Mouse (Mus musculus) MEL-GATA-1-ER (cell line): Measurements from ENCODE around the gene Ctps.
A peak's percentile ranks its signal among the peaks of the same experiment; 100 is the strongest.
"Not testable (repeated sequence)": the region's sequence is repeated elsewhere in the genome, so short reads cannot be mapped to it uniquely, and the experiment has no call there.

Source experiments
- DNase-seq: peaks from one replicate; pipeline ENCODE4 v3.0.0-alpha.2; 2012; ENCODE audit warnings: low read depth; ENCODE audit errors: extremely low read depth

Gene Ctps

DNA sequence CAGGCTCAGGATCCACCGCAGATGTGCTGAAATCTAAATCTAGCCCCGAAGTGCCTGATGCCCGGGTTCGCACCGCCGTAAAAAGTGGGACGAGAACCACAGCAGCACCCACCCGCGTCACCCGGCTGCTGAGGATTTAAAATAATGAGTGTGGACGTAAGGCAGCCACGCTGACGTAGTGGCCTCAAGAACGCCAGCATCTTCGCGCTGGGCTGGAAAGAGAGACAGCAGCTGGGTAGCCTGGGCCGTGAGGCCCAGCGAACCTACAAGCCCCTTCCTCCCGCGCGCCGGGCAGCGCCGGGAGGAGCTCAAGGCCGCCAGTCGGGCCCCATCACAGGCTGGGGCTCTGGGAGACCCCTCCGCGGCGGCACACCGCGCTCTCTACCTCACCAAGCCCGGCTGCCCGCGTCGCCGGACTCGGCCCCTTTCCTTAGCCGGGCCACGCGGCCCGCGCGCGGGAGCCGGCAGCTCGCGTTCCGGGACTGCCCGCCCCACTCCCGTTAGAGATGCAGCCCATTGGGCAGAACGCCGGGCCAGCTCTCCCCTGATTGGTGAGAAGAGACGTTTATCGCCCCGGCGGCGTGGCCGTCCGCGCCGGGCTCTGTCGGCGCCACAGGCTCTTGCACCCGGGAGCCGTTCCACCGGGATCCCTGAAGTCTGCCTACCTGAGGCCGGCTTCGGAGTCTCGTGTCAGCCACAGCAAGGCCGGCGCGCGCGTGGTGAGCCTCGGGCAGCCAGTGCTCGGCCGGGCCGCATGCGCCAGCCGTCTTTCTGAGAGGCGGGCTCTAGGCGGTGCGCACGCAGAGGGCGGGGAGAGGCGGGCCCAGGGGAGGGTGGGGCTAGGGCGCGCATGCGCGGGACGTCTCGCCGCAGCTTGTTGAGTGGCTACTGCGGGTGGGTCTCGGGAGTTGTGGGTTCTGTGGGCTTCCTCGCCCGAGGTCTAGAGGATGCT, at the start of gene Ctps:
Gene Ctps (minus strand): TSS at position 791 of the 952 bp plus-strand sequence.
- peak; percentile 73 for DNase-seq

DNA sequence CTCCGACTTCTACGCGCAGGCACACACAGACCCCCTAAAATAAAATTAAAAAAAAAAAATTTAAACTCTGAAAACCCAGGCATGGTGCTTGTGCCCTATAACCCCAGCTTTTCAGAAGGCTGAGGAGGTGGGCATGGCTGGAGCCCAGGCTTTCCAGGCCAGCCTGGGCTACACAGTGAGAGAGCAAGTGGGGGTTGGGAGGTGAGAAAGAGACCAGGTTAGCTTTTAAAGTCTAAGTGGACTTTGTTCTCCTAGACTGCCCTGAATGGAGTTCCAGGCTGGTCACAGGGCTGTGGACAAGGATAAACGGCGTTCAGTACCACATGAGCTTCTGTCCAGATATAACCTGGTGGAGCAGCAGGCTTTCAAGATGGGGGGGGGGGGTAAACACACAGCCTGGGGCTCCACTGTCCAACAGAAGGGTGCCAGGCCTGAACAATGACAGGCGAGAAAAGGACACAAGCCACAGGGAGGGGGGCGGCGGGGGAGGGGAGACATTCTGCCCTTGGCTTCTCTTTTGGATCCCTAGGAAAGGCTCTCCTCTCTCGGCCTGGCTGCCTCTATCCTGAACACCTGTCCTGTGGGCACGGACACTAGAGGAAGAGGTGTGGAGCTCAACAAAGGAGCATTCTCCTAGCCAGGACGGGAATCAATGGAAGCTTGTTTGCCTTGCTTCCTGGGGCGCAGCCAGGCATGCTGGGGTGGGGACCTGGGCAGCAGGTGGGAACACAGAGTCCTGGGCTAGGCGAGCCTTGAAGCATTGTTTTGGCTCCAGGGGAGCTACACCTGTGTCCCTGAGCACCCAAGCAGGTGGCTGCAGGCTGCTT, 46.3 kb upstream of the Ctps start:
- no peak for DNase-seq

DNA sequence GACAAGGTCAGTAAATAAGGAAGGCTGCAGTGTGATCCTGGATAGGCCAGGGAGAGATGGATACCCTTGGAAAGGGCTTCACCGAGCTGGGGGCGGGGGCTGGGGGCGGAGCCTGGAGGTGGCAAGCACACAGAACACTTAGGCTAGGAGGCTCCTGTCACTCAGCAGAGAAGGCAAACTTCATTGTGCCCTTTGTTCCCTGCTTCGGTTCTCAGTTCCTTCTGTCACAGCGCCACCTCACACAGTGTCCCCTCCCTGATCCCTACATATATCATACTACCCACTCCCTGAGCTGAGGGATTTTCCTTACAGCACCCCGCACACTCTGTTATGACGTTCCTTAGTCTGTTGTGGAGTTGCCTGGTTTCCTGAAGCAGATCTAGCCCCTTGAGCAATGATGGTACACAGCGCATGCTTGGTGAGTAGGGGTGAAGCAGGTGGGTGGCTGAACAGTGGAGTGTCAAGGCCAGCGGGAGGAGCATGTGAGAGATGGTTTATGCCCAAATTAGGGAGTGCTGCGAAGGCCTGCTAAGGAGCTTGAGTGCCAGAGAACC, 45.5 kb upstream of the Ctps start:
- DNase-seq, result no peak

DNA sequence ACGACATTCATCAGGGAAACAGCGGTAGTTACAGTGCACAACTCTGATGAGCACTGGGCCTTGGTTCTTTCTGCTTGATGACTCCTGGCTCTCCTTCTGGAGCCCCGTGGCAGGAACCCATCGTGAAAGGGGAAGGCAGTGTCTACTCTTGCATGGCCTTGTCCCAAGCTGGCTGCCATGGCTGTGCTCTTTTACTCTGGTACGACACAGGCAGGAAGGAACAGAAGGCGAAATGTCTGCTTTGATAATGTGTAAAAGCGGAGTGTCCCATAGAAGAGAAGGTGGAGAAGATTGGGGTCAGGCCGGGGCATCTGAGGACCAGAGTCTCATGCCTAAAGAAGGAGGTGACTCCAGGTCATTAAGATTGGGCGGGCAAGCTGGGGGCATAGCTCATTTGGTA, 44.6 kb upstream of the Ctps start:
- no peak for DNase-seq

DNA sequence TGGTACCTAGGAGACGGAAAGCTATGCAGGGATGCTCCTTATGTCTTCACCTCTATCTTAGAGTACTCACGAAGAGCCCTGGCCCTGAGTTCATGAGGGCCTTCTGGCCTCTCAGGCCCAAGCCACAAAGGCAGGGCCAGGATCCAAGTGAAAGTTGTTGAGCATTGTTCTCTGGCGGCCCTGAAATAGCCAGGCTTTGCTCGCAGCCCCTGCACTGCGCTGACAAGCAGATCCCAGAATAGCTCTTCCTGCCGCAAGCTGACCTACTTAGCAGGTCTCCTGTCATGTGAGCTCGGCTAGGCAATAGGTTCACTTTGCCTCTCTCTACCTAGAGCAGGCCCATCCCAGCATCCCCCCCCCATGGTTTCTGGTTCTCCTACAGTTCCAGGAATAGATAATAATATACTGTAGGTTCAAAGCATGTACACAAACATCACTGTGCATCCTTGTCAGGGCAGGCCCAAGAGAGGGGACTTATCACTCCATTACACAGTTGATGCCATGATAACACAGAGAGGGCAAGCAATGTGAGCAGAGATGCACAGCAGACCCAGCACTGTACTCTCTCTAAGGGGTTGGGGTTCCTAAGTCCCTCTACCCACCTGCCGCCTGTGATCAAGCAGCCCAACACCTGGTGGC, 43.7 kb upstream of the Ctps start:
- no peak for DNase-seq

DNA sequence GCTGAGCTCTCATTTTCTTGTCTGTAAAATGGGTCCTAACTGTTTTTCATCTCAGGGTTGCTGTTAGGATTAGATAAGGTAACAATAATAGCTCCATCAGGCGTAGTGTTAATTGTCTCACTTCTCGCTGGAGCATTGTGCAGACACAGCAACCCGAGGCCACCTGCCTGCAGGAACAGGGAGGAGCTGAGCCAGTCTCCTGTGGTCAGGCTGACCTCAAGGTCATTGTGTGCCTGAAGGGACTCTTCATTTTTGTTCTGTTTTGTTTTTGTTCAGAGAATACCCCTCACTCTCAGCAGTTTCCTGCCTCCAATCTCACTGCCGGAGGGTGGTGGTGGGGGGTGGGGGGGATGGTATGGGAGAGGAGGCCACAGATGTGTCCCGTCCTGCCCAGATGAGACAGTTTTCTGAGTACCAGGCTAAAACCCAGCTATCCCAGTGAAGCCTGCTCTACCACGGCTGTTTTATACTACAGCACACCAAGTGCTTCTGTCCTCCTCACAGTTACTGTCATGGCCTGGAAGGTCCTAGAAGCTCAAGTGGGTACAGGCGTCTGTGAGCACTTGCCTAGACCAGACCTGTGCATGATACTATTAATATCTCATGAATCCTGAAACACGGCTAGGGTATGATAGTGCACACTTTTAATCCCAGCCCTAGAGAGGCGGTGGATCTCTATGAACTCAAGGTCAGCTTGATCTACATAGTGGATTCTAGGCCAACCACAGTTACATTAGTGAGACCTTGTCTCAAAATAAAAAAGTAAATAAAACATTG, 42.4 kb upstream of the Ctps start:
- DNase-seq, result no peak

DNA sequence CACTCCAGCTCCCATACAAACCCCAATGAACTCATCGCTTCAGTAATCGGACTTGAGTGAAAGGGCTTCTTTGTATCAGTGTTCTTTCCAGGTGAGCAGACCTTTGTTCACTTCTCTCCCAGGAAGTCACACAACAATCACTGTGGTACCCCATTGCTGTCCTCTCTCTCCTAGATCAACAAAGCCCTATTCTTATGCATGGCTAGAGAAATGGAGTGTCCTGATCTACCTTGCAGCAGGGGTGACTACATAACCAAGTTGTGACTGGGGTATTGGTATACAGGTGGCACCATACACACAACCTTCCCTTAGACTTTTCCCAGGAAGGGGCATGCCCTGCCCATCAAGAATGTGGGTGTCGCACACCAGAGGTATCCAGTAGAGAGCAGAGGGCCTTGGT, 40.9 kb upstream of the Ctps start:
- no peak for DNase-seq

DNA sequence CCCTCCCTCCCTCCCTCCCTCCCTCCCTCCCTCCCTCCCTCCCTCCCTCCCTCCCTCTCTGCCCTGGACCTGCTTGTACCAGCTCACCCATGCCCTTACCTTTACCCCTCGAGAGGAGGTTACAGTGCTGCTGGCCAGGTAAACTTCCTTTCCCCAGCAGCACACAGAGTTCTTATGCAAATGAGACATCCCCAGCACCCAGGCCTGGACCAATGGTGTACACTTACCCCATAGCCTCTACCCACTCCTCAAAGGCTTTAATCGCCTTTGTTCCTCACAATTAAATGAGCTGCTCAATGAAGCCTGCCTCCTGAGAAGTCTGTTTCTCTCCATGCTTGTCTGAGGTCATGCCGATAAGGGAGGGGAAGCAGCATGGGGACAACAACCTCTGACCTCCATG, 36.9 kb upstream of the Ctps start:
- DNase-seq, result no peak

DNA sequence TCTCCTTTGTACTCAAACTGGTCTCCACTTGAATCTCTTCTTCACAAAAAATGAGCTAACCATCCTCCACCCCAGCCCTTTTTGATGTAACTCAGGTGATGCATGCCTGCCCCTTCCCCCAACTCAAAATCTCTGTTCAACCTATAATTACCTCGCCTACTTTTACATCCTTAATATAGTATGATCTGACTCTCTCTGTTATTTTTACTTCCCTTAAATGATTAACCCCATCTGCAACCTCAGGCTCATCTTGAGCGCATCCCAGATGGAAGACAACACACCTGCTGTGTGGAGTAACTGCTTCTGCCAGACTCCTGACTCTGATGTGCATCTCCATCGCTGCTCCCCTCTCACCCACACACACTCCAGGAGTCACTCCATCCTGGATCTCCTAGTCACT, 32.6 kb upstream of the Ctps start:
- DNase-seq, result no peak

DNA sequence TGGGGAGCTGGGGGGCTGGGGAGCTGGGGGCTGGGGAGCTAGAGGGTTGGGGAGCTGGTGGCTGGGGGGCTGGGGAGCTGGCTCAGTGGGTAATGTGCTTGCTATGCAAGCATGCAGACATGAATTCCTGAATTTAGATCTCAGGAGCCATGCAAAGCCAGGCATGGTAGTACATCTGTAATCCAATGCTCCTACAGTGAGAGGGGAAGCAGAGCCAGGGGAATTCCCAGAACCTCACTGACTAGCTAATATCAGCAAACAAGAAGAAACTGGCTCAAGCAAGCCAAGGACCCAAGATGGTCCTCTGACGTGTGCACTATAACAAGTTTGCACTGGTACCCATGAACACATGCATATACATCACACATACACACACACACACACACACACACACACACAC, 31.7 kb upstream of the Ctps start:
- DNase-seq, result no peak

DNA sequence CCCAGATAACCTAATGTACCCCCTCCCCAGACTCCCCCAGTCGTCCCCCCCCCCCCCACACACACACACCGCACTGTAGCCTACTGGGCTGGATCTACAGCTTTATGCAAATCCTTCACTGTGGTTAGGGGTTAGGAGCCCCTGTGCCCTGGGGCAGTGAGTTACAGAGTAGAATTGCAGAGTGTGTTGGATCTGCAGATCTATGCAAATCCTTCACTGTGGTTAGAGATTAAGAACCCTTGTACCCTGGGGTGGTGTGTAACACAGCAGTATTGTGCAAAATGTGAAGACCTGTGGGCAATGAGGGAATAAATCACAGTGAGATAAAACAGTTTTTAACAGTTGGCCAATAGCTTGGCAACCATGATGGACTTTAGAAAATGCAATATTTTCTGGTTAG, 28.8 kb upstream of the Ctps start:
- DNase-seq, result no peak

DNA sequence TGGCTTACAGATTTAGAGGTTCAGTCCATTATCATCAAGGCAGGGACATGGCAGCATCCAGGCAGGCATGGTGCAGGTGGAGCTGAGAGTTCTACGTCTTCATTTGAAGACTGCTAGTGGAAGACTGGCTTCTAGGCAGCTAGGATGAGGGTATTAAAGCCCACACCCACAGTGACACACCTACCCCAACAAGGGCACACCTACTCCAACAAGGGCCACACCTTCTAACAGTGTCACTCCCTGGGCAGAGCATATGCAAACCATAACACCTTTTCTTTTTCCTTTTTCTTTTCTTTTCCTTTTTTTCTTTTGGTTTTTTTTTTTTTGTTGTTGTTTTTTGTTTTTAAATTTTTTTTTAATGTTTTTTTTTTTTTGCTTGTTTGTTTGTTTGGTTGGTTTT, 26.1 kb upstream of the Ctps start:
- not testable (repeated sequence) for DNase-seq

DNA sequence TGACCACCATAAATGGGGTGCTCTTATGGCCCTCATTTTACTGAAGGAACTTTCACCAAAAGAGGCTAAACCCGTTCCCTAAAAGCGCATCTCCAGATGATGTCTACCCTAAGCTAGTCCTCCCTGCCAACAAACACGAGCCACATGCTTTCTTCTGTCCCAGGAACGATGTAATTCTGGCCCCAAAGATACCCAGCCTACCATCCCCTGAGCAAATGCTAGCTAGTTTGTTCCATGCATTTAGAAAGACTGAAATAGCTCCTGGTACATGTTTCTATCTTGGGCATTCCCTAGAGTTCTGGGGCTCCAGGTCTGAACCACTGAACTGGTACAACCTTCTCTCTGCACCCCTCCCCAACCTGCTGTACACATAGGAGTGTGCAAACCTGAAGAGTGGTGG, 20.9 kb upstream of the Ctps start:
- DNase-seq, result no peak

DNA sequence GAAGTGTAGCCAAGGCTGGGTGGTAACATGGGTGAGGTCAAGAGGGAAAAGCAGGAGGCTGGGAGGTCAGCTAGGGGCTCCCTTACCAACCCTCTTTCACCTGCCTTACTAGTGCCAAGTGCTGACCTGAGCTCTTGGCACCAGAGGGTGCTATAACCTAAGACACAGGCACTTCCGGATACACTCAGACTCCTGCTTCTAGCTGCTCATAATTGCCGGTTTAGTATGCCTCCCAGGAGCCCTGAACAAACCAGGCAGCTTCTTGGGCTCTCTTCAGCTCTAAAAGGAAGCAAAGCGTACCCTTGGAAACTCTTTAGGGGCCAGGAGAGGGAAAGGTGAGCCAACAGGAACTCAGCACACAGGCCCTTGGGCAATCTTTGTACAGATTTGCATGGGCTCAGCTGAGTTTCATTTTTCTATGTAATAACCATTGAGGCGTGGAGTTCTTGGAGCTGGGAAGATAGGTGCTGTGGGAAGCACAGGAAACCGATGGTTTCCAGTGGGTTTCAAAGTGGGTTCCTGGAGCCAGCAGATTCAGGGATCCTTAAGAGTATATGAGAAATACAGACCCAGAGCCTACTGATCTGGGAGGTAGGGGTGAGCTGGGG, 19.8 kb upstream of the Ctps start:
- DNase-seq, result peak; percentile 55

DNA sequence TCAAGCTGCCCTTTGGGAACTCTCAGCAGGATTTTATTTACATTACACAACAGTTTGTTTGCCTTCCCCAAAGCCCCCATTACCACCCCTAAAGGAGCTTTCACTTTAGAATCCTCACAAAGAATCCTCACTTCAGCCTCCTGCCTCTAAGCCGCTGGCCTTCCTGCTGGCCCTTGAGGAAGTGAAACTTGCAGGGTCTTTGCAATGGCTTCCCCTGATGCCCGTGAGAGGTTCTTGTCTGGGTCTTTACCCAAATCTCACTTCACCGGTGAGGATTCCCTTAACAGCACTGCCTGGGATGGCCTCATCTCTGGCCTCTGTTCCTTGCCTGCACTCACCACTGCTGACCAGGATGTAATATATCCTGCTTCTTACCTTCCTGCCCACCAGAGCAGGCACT, 19.0 kb upstream of the Ctps start:
- DNase-seq, result no peak

DNA sequence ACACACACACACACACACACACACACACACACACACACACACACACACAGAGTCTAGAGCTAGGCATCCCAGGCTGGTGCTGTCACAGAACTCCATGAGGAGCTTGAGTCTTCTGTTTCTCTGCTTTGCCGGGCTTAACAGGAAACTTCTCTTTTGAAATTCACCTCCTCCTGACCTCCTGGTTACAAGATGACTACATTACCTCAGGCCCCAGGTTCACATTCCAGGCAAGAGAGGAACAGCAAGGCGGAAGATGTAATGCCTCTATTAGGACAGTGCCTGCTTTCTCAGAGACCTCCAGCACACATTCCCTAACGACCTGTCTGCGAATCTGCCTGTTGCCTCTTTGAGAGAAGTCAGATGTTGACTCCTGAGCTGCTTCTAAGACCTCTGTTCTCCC, 18.4 kb upstream of the Ctps start, which contains the start of gene Gm8439:
Gene Gm8439 (plus strand): TSS at position 301 of the 400 bp plus-strand sequence.
- no peak for DNase-seq

DNA sequence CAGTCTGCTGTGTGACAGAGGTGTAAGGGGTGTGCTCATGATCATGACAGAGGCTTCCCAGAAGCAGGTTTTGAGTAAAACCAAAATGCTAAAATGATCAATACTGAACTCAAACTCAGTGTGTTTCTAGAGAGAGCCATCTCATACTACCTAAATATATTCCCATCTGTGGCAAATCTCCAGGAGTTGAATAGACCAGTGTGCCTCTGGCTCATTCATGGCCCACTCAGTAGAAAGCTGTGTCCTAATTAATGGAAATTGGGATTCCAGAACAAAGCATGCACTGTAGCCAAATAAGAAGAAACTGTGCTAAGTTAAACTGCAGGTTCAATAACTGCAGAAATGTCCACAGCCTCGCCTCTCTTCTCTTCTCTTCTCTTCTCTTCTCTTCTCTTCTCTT, 16.9 kb upstream of the Ctps start:
- no peak for DNase-seq

DNA sequence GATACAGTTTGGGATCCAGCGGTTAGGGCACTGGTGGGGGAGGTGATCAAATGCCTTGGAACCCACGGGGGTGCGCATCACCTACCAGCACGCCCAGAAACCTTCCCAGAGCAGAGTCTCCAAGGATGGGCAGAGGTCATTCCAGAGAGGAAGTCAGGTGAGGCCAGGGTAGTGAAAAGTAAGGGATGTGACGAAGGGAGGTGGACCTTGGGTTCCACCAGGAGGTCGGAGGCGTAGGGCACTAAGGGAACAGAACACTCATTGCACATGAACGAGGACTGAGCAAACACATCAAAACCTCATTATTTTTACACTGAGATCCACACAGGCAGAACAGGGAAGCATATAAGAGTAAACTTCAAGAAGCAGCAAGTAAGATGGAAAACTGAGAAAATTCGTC, 11.6 kb upstream of the Ctps start:
- DNase-seq, result no peak

DNA sequence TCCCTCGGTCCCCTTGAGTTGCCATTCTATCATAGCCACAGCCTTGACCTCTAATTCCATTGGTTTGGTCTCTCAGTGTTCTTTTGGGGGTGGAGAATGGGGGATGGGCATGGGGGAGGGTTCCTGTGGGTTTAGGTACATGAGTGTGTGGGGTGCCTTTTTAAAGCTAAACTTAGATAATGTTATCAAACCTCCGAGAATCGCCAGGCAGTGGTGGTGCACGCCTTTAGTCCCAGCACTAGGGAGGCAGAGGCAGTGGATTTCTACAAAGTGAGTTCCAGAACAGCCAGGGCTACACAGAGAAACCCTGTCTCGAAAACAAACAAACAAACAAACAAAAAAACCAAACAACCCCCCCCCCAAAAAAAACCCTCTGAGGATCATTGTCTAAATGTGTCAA, 10.8 kb upstream of the Ctps start:
- DNase-seq, result no peak

DNA sequence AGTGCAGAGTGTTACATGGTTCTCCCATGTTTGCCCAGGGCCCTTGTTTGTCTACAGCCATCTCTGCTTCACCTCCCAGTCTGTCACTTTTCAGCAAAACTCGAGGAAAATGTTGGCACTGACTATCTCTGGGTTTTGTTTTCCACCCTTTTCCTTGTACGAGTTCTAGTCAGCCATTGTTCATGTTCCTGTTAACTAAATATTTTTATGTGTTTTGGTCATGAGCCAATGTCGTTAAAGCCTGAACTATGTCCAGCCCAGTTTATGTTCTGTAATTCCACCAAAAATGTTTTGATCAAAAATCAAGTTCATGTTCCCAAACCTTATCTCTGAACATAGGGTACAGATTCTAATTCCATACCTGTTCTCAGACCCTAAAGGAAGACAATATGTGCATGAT, 1.6 kb upstream of the Ctps start:
- no peak for DNase-seq
